Mouse (Mus musculus): ENCODE data around the gene Cenpo. TPM values are rescaled to one million over a fixed set of nuclear protein-coding genes. Genes with fewer than 3 reads are reported as not detected.

The Cenpo gene
- polyA plus RNA-seq, 1 experiment from 2014 or later = 13.3 TPM

DNA sequence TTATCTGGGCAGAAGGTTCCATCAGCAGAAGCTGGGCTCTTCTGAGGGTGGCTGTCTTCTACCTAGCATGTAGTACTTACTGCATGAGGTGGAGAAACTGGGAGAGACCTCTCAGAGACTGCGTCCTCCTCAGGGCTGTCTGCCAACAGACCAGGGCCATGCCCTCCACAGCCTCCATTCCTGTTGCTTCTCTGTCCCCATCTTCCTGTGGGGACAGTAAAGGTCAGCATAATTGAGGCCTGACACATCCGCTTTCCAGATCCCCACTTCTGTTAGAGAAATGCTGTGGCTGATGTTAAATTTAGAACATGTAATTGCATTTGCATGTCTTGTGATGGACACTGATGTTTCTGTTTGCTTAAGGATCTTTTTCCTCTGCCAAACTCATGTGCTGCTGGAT is 83.2 kb downstream of the Cenpo start:
- Histone ChIP-seq H3K9me3 (ENCODE audit: control insufficient read depth, low read length) (no peaks in the 10 kb centered on the region), H3K9ac (ENCODE audit: low read length) (no peak overlapping the region), H3K27me3 (replicated peaks; ENCODE audit: control insufficient read depth, insufficient read depth, low read length) (no peaks in the 10 kb centered on the region), H3K36me3 (ENCODE audit: control insufficient read depth, insufficient read depth, low read length) (no peaks in the 10 kb centered on the region), H3K4me2 (ENCODE audit: low read length) (no peak overlapping the region), H3K4me1 (replicated peaks; ENCODE audit: control insufficient read depth, insufficient read depth, low read length) (no peaks in the 10 kb centered on the region), H3K4me3 (ENCODE audit: low read depth, low read length) (no peak overlapping the region), H3K27ac (ENCODE audit: low read depth) (no peak overlapping the region)
- ATAC-seq (replicated peaks; ENCODE audit: low FRiP score, low TSS enrichment, low read depth) (no peak), DNase-seq (ENCODE audit: low spot score) (no peak)
- WGBS = 80% methylated on average over 2 of the region's 2 CpGs

Other genes starting within 250 kb of the Cenpo start
- gene Efr3b, start 195.4 kb downstream of the Cenpo start, polyA plus RNA-seq (2014; fragmentation: Nextera tagmentation; extraction: Ambion mirVana) = 3.2 and 3.7 TPM in 2 replicates
- 7.9 and 9.7 TPM in 2 replicates for gene Dnajc27, start 151.7 kb downstream of the Cenpo start, polyA plus RNA-seq (2014; fragmentation: Nextera tagmentation; extraction: Ambion mirVana)
- 7.1 and 8.5 TPM in 2 replicates for gene Adcy3, start 101.2 kb downstream of the Cenpo start, polyA plus RNA-seq (2014; fragmentation: Nextera tagmentation; extraction: Ambion mirVana)
- gene Ptrhd1, start 267 bp downstream of the Cenpo start, polyA plus RNA-seq (2014; fragmentation: Nextera tagmentation; extraction: Ambion mirVana) = 6.7 and 7.6 TPM in 2 replicates
- 9.5 and 10.3 TPM in 2 replicates for gene Ncoa1, start 242.9 kb upstream of the Cenpo start, polyA plus RNA-seq (2014; fragmentation: Nextera tagmentation; extraction: Ambion mirVana)